Mouse (Mus musculus): ENCODE measurements at regions not wholly inside any gene's neighbourhood (a gene's known extent, or its start where the extent isn't known, plus 50 kb on each side); places are given as distances from the start of the nearest gene placed in this dataset.

- no peak for DNase-seq (ENCODE audit: low read depth, low spot score)
These were observed 500.0 kb upstream of the Arpp21 start for GRCm38 (mm10) chr9:112735761-112736160.

- no peak for DNase-seq (ENCODE audit: low read depth, low spot score)
These were observed 489.8 kb upstream of the Arpp21 start for GRCm38 (mm10) chr9:112725523-112725922.

GRCm38 (mm10) chr9:112725103-112725502 lies 489.4 kb upstream of the Arpp21 start:
- DNase-seq (ENCODE audit: low read depth, low spot score), result no peak

- no peak for DNase-seq (ENCODE audit: low read depth, low spot score)
These were observed 487.6 kb upstream of the Arpp21 start for GRCm38 (mm10) chr9:112723346-112723745.

- no peak for DNase-seq (ENCODE audit: low read depth, low spot score)
These were observed 486.8 kb upstream of the Arpp21 start for GRCm38 (mm10) chr9:112722501-112722900.

GRCm38 (mm10) chr9:112715197-112715762 lies 479.5 kb upstream of the Arpp21 start:
- no peak for DNase-seq (ENCODE audit: low read depth, low spot score)

- no peak for DNase-seq (ENCODE audit: low read depth, low spot score)
These were observed 443.1 kb upstream of the Arpp21 start for GRCm38 (mm10) chr9:112678866-112679265.

- no peak for DNase-seq (ENCODE audit: low read depth, low spot score)
These were observed 439.5 kb upstream of the Arpp21 start for GRCm38 (mm10) chr9:112675232-112675631.

Measured in forelimb bud, embryonic 11.5 days (tissue).